Mouse (Mus musculus) embryonic facial prominence, embryonic 15.5 days (tissue): ENCODE measurements around the gene Psme4. TPM values are rescaled to one million over a fixed set of nuclear protein-coding genes. Genes with fewer than 3 reads are reported as not detected.
A peak's percentile ranks its signal among the peaks of the same experiment; 100 is the strongest.

Source experiments
- ATAC-seq: fragments of 200-750 bp; cut with Nextera tagmentation; 2 replicates; pipeline ENCODE4 v1.8.0; 2017; ENCODE audit warnings: low read depth, moderate TSS enrichment; ENCODE audit not compliant: insufficient number of reproducible peaks, low FRiP score, low TSS enrichment
- H3K27ac ChIP-seq: fragments of 300-500 bp; sonication (generic); replicated peaks from 2 replicates; pipeline ENCODE4 v1.5.1; 2015; ENCODE audit warnings: mild to moderate bottlenecking, inconsistent platforms
- H3K27me3 ChIP-seq: fragments of 300-500 bp; sonication (generic); 2 replicates; pipeline ENCODE4 v1.6.1; 2015; ENCODE audit warnings: inconsistent platforms
- H3K36me3 ChIP-seq: fragments of 300-500 bp; sonication (generic); 2 replicates; pipeline ENCODE4 v1.6.1; 2015; ENCODE audit warnings: mild to moderate bottlenecking, inconsistent platforms
- H3K4me1 ChIP-seq: fragments of 300-500 bp; sonication (generic); 2 replicates; pipeline ENCODE4 v1.6.1; 2015; ENCODE audit warnings: inconsistent platforms
- H3K4me2 ChIP-seq: fragments of 300-500 bp; sonication (generic); replicated peaks from 2 replicates; pipeline ENCODE4 v1.6.1; 2015; ENCODE audit warnings: mild to moderate bottlenecking, inconsistent platforms
- H3K4me3 ChIP-seq: fragments of 300-500 bp; sonication (generic); replicated peaks from 2 replicates; pipeline ENCODE4 v1.5.1; 2015; ENCODE audit warnings: mild to moderate bottlenecking, inconsistent platforms
- H3K9ac ChIP-seq: fragments of 300-500 bp; sonication (generic); 2 replicates; pipeline ENCODE4 v1.6.1; 2015; ENCODE audit warnings: inconsistent platforms
- H3K9me3 ChIP-seq: fragments of 300-500 bp; sonication (generic); replicated peaks from 2 replicates; pipeline ENCODE4 v1.6.1; 2016; ENCODE audit warnings: inconsistent platforms
- WGBS: fragments of 180-500 bp; shearing (Covaris S2); methylation state at CpG from one replicate; pipeline ENCODE4 v1.1.7; 2015; 5-methylcytosine and 5-hydroxymethylcytosine counted together
- polyA plus RNA-seq: library from polyadenylated mRNA; unstranded; fragments of >200 nt; fragmentation: Nextera tagmentation; extraction: Ambion mirVana; gene quantifications from 2 replicates; pipeline ENCODE4 v1.2.1, GENCODE M21; 2015

Gene Psme4
- polyA plus RNA-seq, 1 experiment from 2014 or later, result 16.3 TPM

DNA sequence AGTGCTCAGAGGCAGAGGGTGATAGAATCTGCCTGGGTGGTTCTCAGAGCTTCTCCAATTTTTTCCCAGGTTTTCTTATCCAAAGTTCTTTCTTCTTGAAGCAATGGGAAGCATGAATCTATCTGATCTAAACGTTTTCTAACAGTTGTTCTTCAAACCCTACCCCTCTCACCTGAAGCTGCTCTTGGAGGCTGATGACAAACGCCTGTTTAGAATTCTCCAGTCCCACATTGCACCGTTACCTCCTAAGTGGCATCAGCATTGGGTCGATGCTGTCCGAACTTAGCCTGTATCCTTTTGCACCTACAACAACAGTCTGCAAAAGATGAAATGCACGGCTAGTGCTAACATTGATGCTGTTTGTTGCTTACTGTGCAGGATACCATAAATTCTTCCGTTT, 10.1 kb upstream of the Psme4 start:
- Histone ChIP-seq H3K4me1 (no peaks in the 10 kb centered on the region), H3K4me3 (no peak overlapping the region), H3K9me3 (no peaks in the 10 kb centered on the region), H3K27ac (no peak overlapping the region), H3K9ac (no peak overlapping the region), H3K4me2 (no peak overlapping the region), H3K36me3 (no peaks in the 10 kb centered on the region), H3K27me3 (no peaks in the 10 kb centered on the region)
- ATAC-seq, result no peak
- 79% methylated on average over 7 of the region's 7 CpGs for WGBS

DNA sequence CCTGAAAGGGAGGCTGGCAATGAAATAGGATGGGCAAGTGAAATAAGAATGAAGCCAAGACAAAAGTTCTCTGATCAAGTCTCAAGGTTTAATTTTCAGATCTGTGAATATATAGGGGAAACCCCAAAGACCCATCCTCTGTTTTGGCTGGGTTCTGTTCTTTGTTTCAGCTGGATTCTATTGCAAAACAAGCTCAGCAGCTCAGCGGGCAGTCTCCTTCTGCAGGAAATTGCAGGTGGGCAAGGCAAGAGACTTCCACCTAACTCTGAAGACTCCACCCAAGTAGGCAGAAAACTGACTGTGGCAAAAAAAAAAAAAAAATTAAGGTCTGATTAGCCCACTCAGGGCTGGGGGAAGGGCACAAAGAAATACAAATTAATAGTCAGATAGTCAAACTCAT, 9.6 kb upstream of the Psme4 start:
- no peaks in the 10 kb centered on the region for H3K4me1 ChIP-seq
- ATAC-seq, result no peak
- H3K36me3 ChIP-seq, result no peaks in the 10 kb centered on the region
- H3K27me3 ChIP-seq, result no peaks in the 10 kb centered on the region
- H3K4me3 ChIP-seq, result no peak overlapping the region
- no peak overlapping the region for H3K27ac ChIP-seq
- H3K9me3 ChIP-seq, result no peaks in the 10 kb centered on the region
- H3K9ac ChIP-seq, result no peak overlapping the region
- WGBS, result 56% methylated on average over 1 of the region's 1 CpGs
- no peak overlapping the region for H3K4me2 ChIP-seq

DNA sequence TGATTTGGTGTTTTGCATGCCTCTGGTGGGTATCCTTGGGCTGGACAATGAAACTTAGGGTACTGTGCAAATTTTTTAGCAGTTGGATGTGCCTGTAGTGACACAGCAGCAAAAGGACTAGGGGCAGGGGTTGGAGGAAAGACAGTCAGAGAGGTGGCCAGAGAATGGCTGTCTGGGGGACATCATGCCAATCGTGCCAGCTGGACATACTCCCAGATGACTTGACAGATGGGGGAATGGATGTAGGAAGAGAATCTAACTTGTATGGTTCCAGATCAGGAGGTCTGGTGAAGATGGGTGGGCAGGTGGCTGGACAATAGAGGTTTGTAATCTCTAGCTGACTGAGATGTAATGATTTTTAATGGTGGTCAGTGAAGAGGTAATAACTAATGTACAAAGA, 6.5 kb upstream of the Psme4 start:
- ATAC-seq, result no peak
- no peaks in the 10 kb centered on the region for H3K36me3 ChIP-seq
- H3K4me2 ChIP-seq, result no peak overlapping the region
- 81% methylated on average over 1 of the region's 1 CpGs for WGBS
- H3K4me1 ChIP-seq, result no peaks in the 10 kb centered on the region
- no peak overlapping the region for H3K27ac ChIP-seq
- no peaks in the 10 kb centered on the region for H3K27me3 ChIP-seq
- no peak overlapping the region for H3K9ac ChIP-seq
- H3K4me3 ChIP-seq, result no peak overlapping the region
- H3K9me3 ChIP-seq, result no peaks in the 10 kb centered on the region

DNA sequence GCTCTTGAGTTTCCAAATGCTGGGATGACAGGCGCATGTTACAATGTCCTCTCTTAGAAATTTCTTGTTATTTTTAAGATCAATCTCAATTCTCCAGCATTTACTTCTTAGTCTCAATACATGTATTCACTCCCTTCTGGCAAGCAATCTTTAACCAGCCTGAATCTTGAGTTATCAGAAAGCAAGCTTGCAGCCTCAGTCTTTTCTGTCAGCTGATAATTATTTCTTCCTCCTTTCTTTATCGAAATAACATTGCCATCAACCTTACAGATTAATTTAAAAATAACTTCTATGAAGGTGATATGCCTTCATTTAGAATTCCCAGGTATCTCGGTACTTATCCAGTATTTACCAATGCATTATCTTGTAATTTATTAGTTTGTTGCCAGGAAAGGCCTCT, 709 bp upstream of the Psme4 start:
- H3K27ac ChIP-seq, result peak overlapping the region; percentile 94
- WGBS, result 80% methylated on average over 3 of the region's 3 CpGs
- peak overlapping the region; percentile 59 for H3K4me2 ChIP-seq
- no peak overlapping the region for H3K9ac ChIP-seq
- H3K27me3 ChIP-seq, result no peaks in the 10 kb centered on the region
- ATAC-seq, result no peak
- no peaks in the 10 kb centered on the region for H3K9me3 ChIP-seq
- peak overlapping the region; percentile 97 for H3K4me3 ChIP-seq
- H3K4me1 ChIP-seq, result peaks cover 3% of the 10 kb centered on the region; the same call in 1 of the 2 replicates
- H3K36me3 ChIP-seq, result no peaks in the 10 kb centered on the region

DNA sequence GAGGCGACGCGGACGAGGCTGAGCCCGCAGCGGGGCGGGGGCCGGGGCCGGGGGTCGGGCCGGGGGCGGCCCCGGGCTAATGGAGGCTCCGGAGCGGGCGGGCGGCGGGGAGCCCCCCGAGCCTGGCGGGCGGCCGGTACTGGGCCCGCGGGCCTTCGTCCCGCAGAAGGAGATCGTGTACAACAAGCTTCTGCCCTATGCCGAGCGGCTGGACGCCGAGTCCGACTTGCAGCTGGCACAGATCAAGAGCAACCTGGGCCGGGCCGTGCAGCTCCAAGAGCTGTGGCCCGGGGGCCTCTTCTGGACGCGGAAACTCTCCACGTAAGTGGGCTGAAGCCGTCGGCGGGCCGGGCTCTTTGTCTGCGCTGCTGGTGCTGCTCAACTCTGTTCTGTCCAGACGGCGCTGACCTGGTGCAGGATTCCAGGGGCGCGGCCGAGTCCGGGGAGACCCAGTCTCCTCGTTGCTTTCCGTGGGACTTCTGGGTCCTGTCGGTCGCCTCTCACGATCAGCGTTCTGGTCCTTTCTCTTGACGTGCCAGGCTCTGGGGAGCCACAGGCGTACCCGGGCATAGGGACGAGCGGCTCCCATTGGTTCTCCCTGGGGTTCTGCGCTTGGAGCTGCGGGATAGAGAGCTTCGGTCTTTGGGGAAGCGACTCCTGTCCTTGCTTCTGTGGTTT, 517 bp downstream of the Psme4 start:
- Histone ChIP-seq H3K4me2 (peak overlapping the region; percentile 59), H3K4me1 (peaks cover 3% of the 10 kb centered on the region; the same call in 1 of the 2 replicates), H3K27ac (peak overlapping the region; percentile 94), H3K4me3 (peak overlapping the region; percentile 97), H3K36me3 (no peaks in the 10 kb centered on the region), H3K9ac (peak overlapping the region; percentile 96), H3K27me3 (no peaks in the 10 kb centered on the region), H3K9me3 (no peaks in the 10 kb centered on the region)
- ATAC-seq, result peak; percentile 79
- under 1% methylated on average over 64 of the region's 64 CpGs for WGBS

DNA sequence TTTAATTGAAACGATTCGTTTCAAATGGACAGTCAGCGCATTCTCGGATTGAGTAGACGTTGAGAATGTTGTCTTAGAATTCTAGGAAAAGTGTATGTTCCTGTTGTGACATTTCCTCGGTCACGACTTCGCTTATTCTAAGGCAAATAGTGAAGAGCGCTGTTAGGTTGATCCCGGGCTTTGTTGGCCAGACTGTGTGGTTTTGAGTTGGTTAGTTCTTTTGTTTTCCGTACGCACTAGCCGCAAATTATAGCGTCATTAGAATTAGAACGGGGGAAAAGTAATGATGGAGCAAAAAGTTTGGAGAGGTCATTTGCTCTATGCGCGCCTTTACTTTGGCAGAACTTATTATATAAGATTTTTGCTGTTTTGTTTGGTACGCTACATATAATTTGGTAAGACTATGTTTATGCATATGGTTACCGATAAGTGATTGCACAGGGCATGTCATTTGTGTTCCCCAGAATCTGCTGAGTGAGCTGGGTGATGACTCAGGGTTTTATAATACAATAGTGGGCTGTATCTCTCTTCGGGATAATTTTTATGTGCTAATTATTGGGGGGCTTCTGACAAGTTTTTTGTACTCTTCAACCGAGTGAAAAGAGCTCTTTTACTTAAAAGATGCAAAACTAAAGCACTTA, 1.4 kb downstream of the Psme4 start:
- Histone ChIP-seq H3K27ac (peak overlapping the region; percentile 94), H3K36me3 (no peaks in the 10 kb centered on the region), H3K4me1 (peaks cover 3% of the 10 kb centered on the region; the same call in 1 of the 2 replicates), H3K9ac (peak overlapping the region; percentile 96), H3K4me2 (peak overlapping the region; percentile 59), H3K4me3 (peak overlapping the region; percentile 97), H3K27me3 (no peaks in the 10 kb centered on the region), H3K9me3 (no peaks in the 10 kb centered on the region)
- no peak for ATAC-seq
- WGBS, result 2% methylated on average over 21 of the region's 21 CpGs

DNA sequence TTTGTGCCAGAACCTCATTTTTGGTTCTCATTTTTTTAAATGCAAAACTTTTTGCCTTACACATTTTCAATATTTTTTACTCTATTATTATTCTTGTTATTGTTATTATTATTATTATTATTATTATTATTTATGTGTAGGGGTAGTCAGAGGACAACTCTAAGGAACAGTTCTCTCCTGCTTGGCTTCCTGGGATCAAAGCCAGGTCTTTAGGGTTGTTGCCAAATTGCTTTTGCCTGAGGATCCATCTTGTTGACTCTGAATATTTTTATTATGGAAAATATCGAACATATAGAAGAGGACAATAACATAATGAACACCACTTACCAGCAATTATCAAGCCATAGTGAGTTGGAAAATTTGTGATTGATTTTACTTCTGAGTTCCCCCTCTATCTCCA, 3.1 kb downstream of the Psme4 start:
- Histone ChIP-seq H3K9ac (no peak overlapping the region), H3K9me3 (no peaks in the 10 kb centered on the region), H3K27me3 (no peaks in the 10 kb centered on the region), H3K27ac (no peak overlapping the region), H3K4me2 (no peak overlapping the region), H3K36me3 (no peaks in the 10 kb centered on the region), H3K4me3 (no peak overlapping the region), H3K4me1 (peaks cover 3% of the 10 kb centered on the region; the same call in 1 of the 2 replicates)
- ATAC-seq, result no peak
- WGBS, result 53% methylated on average over 1 of the region's 1 CpGs

DNA sequence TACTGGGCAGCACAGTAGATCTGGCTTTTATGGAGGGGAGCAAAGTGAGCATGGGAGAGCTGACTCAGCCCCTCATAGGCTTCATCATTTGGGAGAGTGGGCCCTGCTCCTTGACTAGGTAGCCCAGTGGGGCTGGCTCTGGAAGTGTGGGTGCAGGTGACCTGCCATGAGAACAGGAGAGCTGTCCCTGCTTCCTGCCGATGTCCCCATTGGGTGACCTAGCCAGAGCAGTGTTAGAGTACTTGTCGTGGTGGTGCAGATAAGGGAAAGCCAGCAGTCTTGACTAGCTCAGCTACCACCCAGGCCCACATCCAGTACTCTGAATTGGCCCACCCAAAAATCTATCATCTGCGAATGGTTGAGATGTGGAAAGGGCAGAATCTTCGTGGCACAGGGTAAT, 6.0 kb downstream of the Psme4 start:
- H3K9me3 ChIP-seq, result no peaks in the 10 kb centered on the region
- no peaks in the 10 kb centered on the region for H3K36me3 ChIP-seq
- no peak overlapping the region for H3K27ac ChIP-seq
- H3K4me3 ChIP-seq, result no peak overlapping the region
- ATAC-seq, result no peak
- H3K27me3 ChIP-seq, result no peaks in the 10 kb centered on the region
- H3K4me1 ChIP-seq, result no peaks in the 10 kb centered on the region; the same call in 1 of the 2 replicates
- WGBS, result 73% methylated on average over 4 of the region's 4 CpGs
- H3K4me2 ChIP-seq, result no peak overlapping the region
- H3K9ac ChIP-seq, result no peak overlapping the region

DNA sequence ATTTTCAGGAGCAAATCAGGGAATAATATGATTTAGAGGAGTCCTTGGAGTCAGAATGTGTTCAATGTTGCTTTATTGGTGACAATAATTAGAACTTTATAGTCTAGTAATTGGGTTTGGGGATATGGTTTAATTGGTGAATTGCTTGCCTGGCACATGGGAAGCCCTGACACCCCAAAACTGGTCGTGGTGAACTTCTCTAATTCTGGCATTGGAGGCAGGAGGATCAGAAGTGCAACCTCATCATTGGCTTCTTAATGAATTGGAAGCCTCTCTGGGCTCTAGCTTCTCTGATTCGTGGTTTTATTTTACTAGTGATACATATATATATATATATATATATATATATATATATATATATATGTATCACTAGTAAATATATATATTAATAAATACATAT, 9.4 kb downstream of the Psme4 start:
- no peak overlapping the region for H3K4me3 ChIP-seq
- H3K9ac ChIP-seq, result no peak overlapping the region
- H3K27ac ChIP-seq, result no peak overlapping the region
- no peak for ATAC-seq
- no peaks in the 10 kb centered on the region for H3K9me3 ChIP-seq
- 80% methylated on average over 2 of the region's 2 CpGs for WGBS
- H3K4me2 ChIP-seq, result no peak overlapping the region
- H3K27me3 ChIP-seq, result no peaks in the 10 kb centered on the region
- H3K4me1 ChIP-seq, result peaks cover 8% of the 10 kb centered on the region; the same call in 1 of the 2 replicates
- H3K36me3 ChIP-seq, result no peaks in the 10 kb centered on the region

DNA sequence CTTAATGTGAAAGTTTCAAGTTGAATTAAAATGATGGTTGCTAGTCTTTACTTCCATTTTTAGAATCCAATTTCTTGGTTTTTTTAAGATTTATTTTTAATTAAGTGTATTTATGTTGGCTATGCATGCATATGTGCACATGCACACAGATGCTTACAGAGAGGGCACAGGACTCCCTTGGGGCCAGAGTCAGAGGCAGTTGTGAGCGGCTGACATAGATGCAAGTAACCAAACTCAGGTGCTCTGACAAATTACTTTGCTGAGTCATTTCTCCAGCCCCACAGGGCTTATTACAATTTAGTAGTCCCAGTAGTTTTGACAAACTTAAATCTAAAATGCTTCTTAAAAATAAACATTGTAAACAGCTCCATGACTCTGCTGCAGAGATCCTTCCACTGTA, 10.1 kb downstream of the Psme4 start:
- H3K4me2 ChIP-seq, result no peak overlapping the region
- no peaks in the 10 kb centered on the region for H3K27me3 ChIP-seq
- ATAC-seq, result no peak
- H3K4me1 ChIP-seq, result peaks cover 8% of the 10 kb centered on the region; the same call in 1 of the 2 replicates
- 49% methylated on average over 1 of the region's 1 CpGs for WGBS
- no peak overlapping the region for H3K4me3 ChIP-seq
- no peaks in the 10 kb centered on the region for H3K9me3 ChIP-seq
- no peaks in the 10 kb centered on the region for H3K36me3 ChIP-seq
- no peak overlapping the region for H3K27ac ChIP-seq
- no peak overlapping the region for H3K9ac ChIP-seq

DNA sequence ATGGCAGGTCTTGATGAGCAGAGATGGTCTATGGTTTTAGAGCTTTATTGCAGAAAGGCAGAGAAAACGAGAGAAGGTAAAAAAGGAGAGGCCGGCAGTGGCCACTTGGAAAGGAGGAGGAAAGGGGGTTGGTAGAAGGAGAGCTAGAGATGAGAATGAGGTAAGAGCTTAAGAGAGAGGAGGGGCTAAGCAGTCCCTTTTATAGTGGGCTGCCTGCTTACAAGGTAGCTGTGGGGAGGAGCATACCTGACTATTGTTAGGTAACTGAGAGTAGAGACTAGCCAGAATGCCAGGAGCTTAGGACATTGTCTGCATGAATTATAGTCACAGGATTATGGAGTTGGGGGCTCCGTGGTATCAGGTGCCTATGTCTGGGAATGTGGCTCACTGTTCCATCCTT, 14.0 kb downstream of the Psme4 start:
- H3K27me3 ChIP-seq, result no peaks in the 10 kb centered on the region
- peaks cover 8% of the 10 kb centered on the region; the same call in 1 of the 2 replicates for H3K4me1 ChIP-seq
- 0 out of 2 replicates have a peak overlapping the region, but pooled peaks have one; percentile 14 for H3K27ac ChIP-seq
- H3K9ac ChIP-seq, result no peak overlapping the region
- H3K4me2 ChIP-seq, result no peak overlapping the region
- no peaks in the 10 kb centered on the region for H3K9me3 ChIP-seq
- H3K4me3 ChIP-seq, result no peak overlapping the region
- ATAC-seq, result no peak
- 58% methylated on average over 3 of the region's 3 CpGs for WGBS
- no peaks in the 10 kb centered on the region for H3K36me3 ChIP-seq
